Mouse (Mus musculus) right cerebral cortex, adult 2 months (tissue): ENCODE measurements around the gene Il1rapl1.

Source experiments
- DNase-seq, 2 experiments: peaks; one replicate each; pipeline ENCODE4 v3.0.0; 2021 to 2022; ENCODE audit warnings: low spot score in 2 of 2

The Il1rapl1 gene

DNA sequence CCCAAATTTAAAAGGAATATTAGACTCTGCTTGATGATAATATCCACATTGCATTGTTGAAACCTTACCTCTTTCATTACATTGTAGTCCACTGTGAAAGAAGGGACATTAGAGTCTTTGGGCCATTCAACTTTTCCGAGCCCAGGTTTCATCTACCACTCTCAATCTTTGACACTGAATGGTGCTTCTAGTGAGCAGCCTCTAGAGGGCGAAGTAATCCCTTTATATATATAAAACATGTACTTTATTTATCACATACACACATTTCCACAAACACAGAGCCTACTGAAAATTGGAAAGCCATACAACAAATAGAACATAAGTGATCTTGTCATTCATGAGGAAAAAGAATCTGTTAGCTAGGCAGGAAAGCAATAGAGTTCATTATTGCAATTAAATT is 459.8 kb downstream of the Il1rapl1 start:
- DNase-seq, result no peak

GRCm38 (mm10) chrX:87600914-87601313 is 514.5 kb downstream of the Il1rapl1 start:
- no peak for DNase-seq

DNA sequence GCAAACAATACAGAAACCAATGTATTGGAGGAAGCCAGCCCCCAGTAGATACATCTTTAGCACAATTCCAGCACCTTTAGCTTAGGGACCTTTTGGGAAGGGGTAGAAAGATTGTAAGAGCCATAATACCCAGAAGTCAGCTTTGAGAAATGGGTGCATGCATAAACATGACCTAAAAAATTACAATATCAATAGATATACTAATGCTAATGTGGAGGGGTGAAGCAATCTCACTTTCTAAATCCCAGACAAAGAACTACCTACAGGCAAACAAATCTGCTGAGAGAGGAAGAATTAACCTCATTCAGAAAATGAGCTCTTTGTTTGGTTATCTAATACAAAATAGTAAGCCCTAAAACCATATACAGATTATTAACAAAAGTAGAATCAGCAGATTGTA is 607.4 kb downstream of the Il1rapl1 start:
- DNase-seq, result no peak

DNA sequence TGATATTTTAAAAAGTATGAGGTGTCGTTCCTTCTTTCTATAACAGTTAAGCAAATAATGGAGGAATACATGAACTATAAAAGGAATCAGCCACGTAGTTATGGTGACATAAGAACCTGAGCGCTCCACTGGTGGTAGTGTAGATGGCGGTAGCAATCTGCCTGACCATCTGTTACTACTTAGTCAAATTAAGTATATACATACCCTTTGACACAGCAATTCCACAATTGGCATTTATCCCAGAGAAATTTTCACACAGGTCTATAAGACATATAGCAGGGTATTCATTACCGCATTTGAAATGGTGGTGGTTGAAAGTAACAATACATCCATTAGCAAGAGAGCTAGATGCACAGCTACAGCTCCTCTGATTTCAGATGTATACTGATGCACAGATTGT is 612.8 kb downstream of the Il1rapl1 start:
- DNase-seq, result no peak

GRCm38 (mm10) chrX:87483416-87483815 is 632.0 kb downstream of the Il1rapl1 start:
- DNase-seq, result no peak

GRCm38 (mm10) chrX:87238191-87238590 is 877.3 kb downstream of the Il1rapl1 start:
- peak; percentile 12 to 44 for DNase-seq

- DNase-seq, result no peak
Measured at GRCm38 (mm10) chrX:87225280-87225679, 890.2 kb downstream of the Il1rapl1 start.

- no peak for DNase-seq
Measured at GRCm38 (mm10) chrX:87002296-87002695, 1113.1 kb downstream of the Il1rapl1 start.

GRCm38 (mm10) chrX:86955126-86955525 is 1160.3 kb downstream of the Il1rapl1 start:
- DNase-seq, result no peak

- DNase-seq, result no peak
Measured at GRCm38 (mm10) chrX:86954614-86955013, 1160.8 kb downstream of the Il1rapl1 start.

- no peak for DNase-seq
Measured at GRCm38 (mm10) chrX:86950940-86951339, 1164.5 kb downstream of the Il1rapl1 start.

GRCm38 (mm10) chrX:86949112-86949511 is 1166.3 kb downstream of the Il1rapl1 start:
- no peak for DNase-seq

DNA sequence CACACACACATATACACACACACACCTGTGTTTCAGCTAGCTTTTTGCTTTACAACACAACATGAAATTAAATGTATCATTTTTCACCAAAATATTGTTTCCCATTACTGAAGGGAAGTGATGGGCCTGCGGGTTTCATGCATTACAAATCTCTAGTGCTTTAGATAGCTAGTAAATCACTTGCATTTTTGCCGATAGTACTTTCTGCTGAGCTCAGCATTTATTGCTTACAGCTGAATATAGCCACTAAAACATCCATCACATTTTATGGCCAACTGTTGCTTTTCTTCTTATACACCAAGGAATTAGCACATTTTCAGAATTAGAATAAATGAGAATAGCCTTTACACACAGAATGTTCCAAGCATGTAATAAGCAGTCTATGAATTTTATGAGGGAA is 1260.6 kb downstream of the Il1rapl1 start:
- no peak for DNase-seq

- no peak for DNase-seq
Measured at GRCm38 (mm10) chrX:86808218-86808617, 1307.2 kb downstream of the Il1rapl1 start.

DNA sequence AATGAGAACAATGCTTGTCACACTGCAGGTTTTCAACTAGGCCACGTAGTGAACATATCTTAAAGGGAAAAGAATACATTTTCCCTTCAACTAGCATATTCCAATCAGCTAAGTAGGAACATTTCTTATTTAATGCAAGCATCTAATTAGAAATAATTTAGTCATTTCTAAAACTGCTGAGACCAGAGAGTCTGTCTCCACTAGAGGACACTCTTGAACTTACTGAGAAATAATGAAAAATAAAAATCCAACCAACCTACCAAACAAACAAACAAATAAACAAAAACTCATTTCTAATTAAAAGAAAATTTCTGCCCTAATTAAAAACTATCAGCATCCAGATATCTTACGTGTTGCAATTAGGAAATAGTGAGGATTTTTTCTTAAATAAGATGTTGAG is 1312.7 kb downstream of the Il1rapl1 start:
- DNase-seq, result no peak

GRCm38 (mm10) chrX:86728803-86729202 is 1386.6 kb downstream of the Il1rapl1 start:
- DNase-seq, result no peak
